Mouse (Mus musculus) E14TG2a.4 (cell line): ENCODE data around the gene Stk39.

Source experiments
- H3K27me3 ChIP-seq: 2 replicates; pipeline ENCODE4 v1.6.1; 2014; ENCODE audit warnings: low read length, control low read depth; ENCODE audit not compliant: insufficient read depth
- H3K36me3 ChIP-seq: 2 replicates; pipeline ENCODE4 v1.6.1; 2014; ENCODE audit warnings: low read length, control low read depth; ENCODE audit not compliant: insufficient read depth
- H3K4me1 ChIP-seq: replicated peaks from 2 replicates; pipeline ENCODE4 v1.6.1; 2014; ENCODE audit warnings: low read depth, low read length, control low read depth
- H3K4me3 ChIP-seq: replicated peaks from 2 replicates; pipeline ENCODE4 v1.5.1; 2014; ENCODE audit warnings: mild to moderate bottlenecking, low read length
- H3K9me3 ChIP-seq: 2 replicates; pipeline ENCODE4 v1.6.1; 2014; ENCODE audit warnings: low read length, control low read depth
- CTCF ChIP-seq: conservative IDR thresholded peaks from 2 replicates; pipeline ENCODE4 v1.5.1; 2014; ENCODE audit warnings: low read length
- NANOG ChIP-seq: IDR thresholded peaks from 2 replicates; pipeline ENCODE4 v1.6.1; 2014; ENCODE audit warnings: borderline replicate concordance, low read length, mixed read lengths
- POU5F1 ChIP-seq: IDR thresholded peaks from 2 replicates; pipeline ENCODE4 v1.6.1; 2014; ENCODE audit warnings: low read length, borderline replicate concordance

Gene Stk39

DNA sequence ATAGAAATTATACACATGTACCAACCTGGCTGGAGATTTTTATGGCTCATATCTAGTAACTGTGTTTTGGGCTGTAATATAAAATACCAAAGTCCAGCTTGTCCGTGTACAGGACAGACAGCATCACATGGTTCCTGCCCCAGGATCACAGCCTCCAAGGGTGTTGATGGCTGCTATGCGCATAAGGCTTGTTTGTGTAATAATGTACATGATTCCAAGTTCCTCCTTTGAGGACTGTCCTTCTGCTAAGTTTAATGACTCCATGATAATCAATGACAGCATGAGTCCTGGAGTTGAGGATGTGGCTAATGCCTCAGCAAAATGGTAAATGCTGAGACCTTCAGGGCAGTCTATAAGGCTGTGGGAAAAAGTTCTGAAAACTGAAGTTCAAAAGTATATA is 174.1 kb downstream of the Stk39 start:
- TF ChIP-seq CTCF (no peak), NANOG (peak; percentile 19; the same call in 1 of the 2 replicates), POU5F1 (peak; percentile 93)
- Histone ChIP-seq H3K36me3 (no peaks in the 10 kb centered on the region), H3K4me3 (no peak overlapping the region), H3K4me1 (peaks cover 57% of the 10 kb centered on the region), H3K9me3 (no peaks in the 10 kb centered on the region), H3K27me3 (no peaks in the 10 kb centered on the region)

DNA sequence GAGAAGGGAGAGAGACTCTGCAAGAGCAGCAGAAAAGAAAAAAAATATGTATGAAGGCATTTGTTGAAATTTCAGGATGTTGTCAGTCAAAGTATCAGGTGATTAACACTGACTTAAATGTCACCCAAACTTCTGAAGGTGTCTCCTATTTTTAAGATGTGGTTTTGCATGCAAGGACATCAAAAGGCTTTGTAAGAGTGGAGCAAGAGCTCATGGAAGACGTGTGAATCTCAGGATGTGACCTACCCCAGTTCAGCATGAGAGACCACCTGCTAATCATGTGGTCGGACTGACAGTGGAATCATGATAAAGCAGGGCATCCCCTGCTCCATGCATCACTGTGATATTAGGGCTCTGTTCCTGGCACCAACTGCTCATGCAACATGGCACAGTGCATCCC is 175.3 kb downstream of the Stk39 start:
- no peaks in the 10 kb centered on the region for H3K9me3 ChIP-seq
- no peak for TF ChIP-seq NANOG
- TF ChIP-seq POU5F1 = no peak
- no peak for TF ChIP-seq CTCF

DNA sequence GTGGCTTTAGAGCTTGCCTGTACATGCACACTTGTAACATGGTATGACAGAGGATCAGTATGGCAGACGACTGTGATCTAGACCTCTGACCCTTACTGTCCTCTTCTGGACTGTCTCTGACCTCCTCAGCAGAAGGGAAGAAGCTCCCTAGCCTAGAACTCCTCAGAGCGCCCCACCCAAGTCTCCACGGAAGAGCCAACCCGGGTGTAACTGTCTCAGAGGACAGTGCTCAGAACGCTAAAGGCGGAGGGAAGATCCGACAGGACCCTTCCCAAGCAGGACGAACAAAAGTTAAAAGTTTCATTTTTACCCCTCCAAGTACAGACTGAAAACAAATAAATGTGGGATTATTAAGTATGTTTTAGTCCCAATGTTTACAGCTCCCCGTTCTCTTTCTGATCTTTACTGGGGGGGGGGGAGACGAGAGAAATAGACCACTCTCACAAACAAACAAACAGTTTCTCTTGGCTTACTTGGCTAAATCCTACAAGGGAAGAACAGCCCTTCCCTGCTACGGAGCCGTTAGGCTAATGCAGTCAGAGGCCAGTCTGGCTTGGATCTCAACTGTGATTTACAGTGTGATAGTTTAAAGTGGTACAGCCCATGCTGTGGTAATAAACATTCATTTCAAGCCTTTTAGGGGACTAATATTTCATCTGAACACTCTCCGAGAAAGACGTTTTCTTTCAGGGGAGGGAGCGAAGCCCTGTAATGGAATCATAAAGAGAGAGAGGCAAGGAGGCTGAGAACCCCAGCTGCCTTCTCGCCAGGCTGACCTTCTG is 179.3 kb downstream of the Stk39 start:
- Histone ChIP-seq H3K4me1 (peaks cover 44% of the 10 kb centered on the region), H3K4me3 (no peak overlapping the region), H3K27me3 (no peaks in the 10 kb centered on the region), H3K36me3 (no peaks in the 10 kb centered on the region), H3K9me3 (no peaks in the 10 kb centered on the region)
- TF ChIP-seq POU5F1 = no peak
- no peak for TF ChIP-seq CTCF
- no peak for TF ChIP-seq NANOG

More for the DNA sequence above, 175.3 kb downstream of the Stk39 start:
- Histone ChIP-seq H3K4me1 (peaks cover 60% of the 10 kb centered on the region), H3K27me3 (no peaks in the 10 kb centered on the region), H3K4me3 (no peak overlapping the region), H3K36me3 (no peaks in the 10 kb centered on the region)

DNA sequence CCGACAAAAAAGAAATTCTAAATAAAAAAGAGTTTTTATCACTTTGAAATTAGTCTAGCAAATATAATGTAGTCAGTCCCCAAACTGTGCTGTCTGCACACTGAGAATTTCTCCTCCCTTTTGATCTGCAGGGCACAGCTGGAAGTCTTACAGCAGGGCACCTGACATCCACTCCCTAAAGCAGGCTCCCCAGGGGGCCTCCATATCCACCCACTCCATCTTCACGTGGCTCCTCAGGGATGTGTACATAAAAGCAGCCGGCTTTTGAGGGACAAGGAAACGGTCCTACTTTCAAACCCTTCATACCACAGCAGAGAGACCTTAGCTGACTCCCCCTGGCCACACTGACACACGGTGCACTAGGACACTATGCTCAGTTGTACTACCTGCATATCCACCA is 180.2 kb downstream of the Stk39 start:
- Histone ChIP-seq H3K36me3 (no peaks in the 10 kb centered on the region), H3K9me3 (no peaks in the 10 kb centered on the region), H3K4me3 (no peak overlapping the region), H3K4me1 (peaks cover 36% of the 10 kb centered on the region), H3K27me3 (no peaks in the 10 kb centered on the region)
- TF ChIP-seq NANOG (no peak), POU5F1 (no peak), CTCF (no peak)

DNA sequence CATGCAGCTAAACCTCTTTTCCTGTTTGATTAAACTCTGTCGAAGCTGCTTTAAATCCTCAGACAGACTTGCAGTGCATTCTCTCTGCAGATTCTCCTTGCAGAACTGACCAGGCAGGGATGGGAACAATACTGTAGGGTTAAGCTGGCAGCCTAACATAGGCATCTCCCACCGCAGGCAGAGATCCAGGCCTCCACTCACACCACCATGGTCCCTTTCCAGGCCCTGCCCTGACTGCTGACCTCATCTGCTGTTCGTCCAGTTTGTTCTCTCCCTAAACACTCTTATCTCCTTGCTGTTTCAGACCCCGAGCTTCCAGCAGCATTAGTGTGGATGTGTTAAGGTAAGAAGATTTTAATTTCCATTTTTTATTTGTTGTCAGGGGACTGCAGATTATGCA is 182.1 kb downstream of the Stk39 start:
- Histone ChIP-seq H3K4me3 (no peak overlapping the region), H3K9me3 (no peaks in the 10 kb centered on the region), H3K36me3 (no peaks in the 10 kb centered on the region), H3K27me3 (no peaks in the 10 kb centered on the region), H3K4me1 (peaks cover 30% of the 10 kb centered on the region)
- TF ChIP-seq POU5F1 = no peak
- TF ChIP-seq CTCF = no peak
- no peak for TF ChIP-seq NANOG

DNA sequence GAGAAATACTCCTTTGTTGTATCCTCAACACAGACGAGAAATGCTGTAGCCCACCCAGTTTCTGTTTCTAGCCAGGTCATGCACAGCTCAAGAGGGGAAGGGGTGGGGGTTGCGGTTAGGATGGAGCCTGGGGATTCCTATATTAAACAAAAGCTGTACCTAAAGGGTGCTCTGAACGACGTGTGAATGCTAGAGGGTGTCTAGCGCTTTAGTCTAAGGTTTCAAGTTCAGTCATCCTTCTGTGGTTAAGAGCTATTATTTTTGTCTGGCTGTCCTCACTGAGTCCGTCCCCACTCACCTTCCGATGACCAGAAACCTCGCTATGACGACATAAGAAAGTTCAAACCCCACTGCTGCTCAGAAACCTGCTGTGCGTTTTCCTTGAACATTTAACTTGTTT is 182.9 kb downstream of the Stk39 start:
- H3K4me1 ChIP-seq = peaks cover 30% of the 10 kb centered on the region
- H3K4me3 ChIP-seq = no peak overlapping the region
- TF ChIP-seq NANOG (no peak), POU5F1 (no peak), CTCF (no peak)
- no peaks in the 10 kb centered on the region for H3K27me3 ChIP-seq
- H3K9me3 ChIP-seq = no peaks in the 10 kb centered on the region
- H3K36me3 ChIP-seq = no peaks in the 10 kb centered on the region

DNA sequence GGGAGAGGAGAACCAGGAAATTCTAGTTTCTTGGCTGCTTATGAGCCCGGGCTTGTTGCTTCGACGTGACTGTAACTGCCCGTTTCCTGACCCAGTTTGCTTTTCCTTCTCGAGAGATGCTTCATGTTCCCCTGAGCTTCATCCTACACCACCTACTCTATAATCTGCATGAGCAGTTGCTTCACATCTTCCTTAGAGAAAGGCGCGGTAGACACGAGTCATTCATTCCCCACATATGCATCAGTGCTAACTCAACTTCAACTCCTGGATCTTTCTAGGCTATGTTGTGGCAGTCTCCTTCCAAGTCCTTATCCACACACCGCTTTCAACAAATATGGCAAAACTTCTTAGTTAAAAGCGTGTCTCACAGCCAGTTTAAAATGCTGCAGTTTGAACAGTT is 184.0 kb downstream of the Stk39 start:
- TF ChIP-seq NANOG (no peak), CTCF (no peak), POU5F1 (no peak)
- no peaks in the 10 kb centered on the region for H3K36me3 ChIP-seq
- peaks cover 27% of the 10 kb centered on the region for H3K4me1 ChIP-seq
- no peaks in the 10 kb centered on the region for H3K27me3 ChIP-seq
- no peaks in the 10 kb centered on the region for H3K9me3 ChIP-seq
- H3K4me3 ChIP-seq = no peak overlapping the region

DNA sequence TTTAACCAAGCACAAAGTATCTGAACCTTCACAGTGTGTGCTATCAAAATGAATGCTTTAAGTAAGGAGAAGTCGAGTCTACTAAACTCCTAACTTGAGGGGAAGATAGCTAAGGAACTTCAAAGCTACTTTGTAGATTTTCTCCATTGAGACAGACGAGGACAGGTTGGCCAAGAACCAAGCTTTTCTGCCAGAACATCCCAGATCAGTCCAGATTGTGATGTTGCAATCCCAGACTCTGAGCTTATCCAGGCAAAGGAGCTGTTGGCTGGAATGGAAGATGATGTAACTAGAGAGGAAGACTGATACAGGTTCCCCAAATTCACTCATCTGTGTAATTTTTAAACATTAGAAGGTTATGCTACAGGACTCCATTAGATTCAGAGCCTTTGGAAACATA is 187.7 kb downstream of the Stk39 start:
- peaks cover 4% of the 10 kb centered on the region; the same call in 1 of the 2 replicates for H3K4me1 ChIP-seq
- peaks cover 13% of the 10 kb centered on the region for H3K9me3 ChIP-seq
- no peak overlapping the region for H3K4me3 ChIP-seq
- H3K27me3 ChIP-seq = no peaks in the 10 kb centered on the region
- H3K36me3 ChIP-seq = no peaks in the 10 kb centered on the region
- TF ChIP-seq NANOG = no peak
- no peak for TF ChIP-seq POU5F1
- no peak for TF ChIP-seq CTCF

DNA sequence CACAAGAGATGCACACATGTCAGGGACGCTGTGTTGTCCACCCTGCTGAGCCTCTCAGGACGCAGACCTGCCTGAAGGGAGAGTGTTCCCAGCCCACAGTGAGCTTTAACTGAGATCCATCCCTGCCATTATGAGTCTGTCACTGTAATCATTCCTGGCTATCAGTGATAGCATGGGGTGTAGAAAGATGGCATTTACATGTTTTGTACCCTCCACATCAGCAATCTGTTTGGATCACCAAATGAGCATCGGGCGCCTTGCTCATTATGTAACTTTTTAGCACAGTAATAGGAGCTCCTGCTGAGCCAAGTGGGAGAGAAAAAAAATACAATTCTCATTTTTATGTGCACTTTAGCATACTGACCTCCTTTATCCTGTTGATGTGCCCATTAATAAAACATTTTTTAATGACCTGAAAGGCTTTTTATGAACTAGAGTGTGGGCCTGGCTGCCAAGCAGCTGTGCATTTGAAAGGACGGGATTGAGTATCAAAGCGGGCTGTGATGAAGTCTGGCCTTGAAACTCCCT is 189.0 kb downstream of the Stk39 start:
- Histone ChIP-seq H3K9me3 (peaks cover 13% of the 10 kb centered on the region), H3K4me3 (no peak overlapping the region), H3K36me3 (no peaks in the 10 kb centered on the region), H3K27me3 (no peaks in the 10 kb centered on the region), H3K4me1 (no peaks in the 10 kb centered on the region)
- TF ChIP-seq CTCF = no peak
- TF ChIP-seq NANOG = no peak
- no peak for TF ChIP-seq POU5F1
